Mouse (Mus musculus): ENCODE measurements around the gene Fat3. TPM values are rescaled to one million over a fixed set of nuclear protein-coding genes. Genes with fewer than 3 reads are reported as not detected.

Fat3 gene
- polyA plus RNA-seq, 1 experiment, result 10.5 TPM

DNA sequence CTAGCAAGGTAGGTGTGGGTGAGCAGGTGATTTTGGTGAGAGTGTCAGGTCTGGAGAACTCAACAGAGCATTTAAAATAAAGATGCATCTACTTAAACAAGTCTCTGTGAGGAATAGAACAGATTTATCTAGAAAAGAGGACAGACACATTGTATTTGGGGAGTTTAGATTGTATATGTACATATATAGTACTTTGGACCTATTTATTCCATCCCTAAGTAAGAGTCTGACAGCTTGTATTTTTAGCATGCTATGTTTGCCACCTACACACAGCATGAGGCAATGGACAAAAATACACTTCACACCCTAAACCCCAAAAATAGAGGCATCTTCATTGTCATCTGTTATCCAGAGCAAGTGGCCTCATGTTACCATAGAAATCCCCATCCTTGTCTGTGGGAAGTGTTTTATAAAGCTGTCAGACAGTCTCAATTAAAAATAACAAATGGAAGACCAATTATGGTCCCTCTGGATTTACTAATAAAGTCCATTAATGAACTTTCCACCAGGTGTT lies 218.7 kb downstream of the Fat3 start:
- H3K4me1 ChIP-seq (ENCODE audit: control insufficient read depth, insufficient read depth, low read length), result peaks cover 7% of the 10 kb centered on the region; the same call in 1 of the 2 replicates
- no peak overlapping the region for H3K27ac ChIP-seq (ENCODE audit: insufficient read depth, low read length)
- no peak for DNase-seq
- no peaks in the 10 kb centered on the region for H3K27me3 ChIP-seq (ENCODE audit: control insufficient read depth, insufficient read depth, low read length)
- no peak overlapping the region for H3K4me3 ChIP-seq (replicated peaks; ENCODE audit: insufficient read depth, low read depth, low read length)
- no peak for TF ChIP-seq POLR2A (IDR thresholded peaks at IDR 0.05; ENCODE audit: borderline replicate concordance, insufficient read depth, low read length)
- TF ChIP-seq CTCF (IDR thresholded peaks at IDR 0.05; ENCODE audit: borderline replicate concordance, insufficient read depth, low read depth, low read length), result no peak

DNA sequence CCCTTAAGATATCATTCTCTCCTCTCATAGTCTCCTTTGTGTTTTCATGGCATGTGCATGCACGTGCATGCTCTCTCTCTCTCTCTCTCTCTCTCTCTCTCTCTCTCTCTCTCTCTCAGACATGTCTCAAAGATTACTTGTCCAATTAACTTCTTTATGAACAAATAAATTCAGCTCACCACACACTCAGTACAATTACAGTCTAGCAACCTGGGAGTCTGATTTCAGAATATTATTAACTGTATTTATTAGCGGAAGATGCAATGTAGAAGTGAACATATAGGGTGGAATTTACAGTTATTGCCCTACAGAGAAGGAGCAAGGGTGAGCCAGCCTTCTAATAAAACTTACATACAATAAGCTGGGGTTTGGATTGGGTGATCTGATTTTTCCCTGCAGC lies 225.5 kb downstream of the Fat3 start:
- WGBS, result 89% methylated on average over 2 of the region's 2 CpGs

DNA sequence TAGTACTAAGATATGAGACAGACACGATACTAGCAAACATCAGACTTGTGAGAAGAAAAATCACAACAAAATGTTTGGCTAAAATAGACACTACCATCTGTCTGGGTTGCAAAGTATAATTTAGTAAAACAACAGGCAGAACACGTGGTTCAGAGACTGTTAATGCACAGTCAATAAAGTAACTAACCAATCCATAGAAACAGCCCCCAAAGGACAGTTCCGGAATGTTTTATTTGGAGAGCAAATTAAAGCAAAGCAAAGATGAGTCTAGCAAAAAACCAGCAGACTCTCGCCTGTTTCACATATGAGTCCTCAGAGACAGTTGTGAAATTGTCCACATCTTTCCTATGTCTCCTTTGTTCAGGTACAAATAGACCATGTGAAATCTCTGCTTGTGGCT lies 227.0 kb downstream of the Fat3 start:
- H3K4me1 ChIP-seq (ENCODE audit: control insufficient read depth, insufficient read depth, low read length), result peaks cover 3% of the 10 kb centered on the region; the same call in 1 of the 2 replicates
- TF ChIP-seq POLR2A (IDR thresholded peaks at IDR 0.05; ENCODE audit: borderline replicate concordance, insufficient read depth, low read length), result no peak
- TF ChIP-seq CTCF (IDR thresholded peaks at IDR 0.05; ENCODE audit: borderline replicate concordance, insufficient read depth, low read depth, low read length), result no peak
- H3K27ac ChIP-seq (ENCODE audit: insufficient read depth, low read length), result no peak overlapping the region
- no peak overlapping the region for H3K4me3 ChIP-seq (replicated peaks; ENCODE audit: insufficient read depth, low read depth, low read length)
- WGBS, result 89% methylated on average over 4 of the region's 4 CpGs
- no peak for DNase-seq
- H3K27me3 ChIP-seq (ENCODE audit: control insufficient read depth, insufficient read depth, low read length), result no peaks in the 10 kb centered on the region

More for the DNA sequence above, 225.5 kb downstream of the Fat3 start:
- DNase-seq, result no peak
- Histone ChIP-seq H3K27ac (ENCODE audit: insufficient read depth, low read length) (no peak overlapping the region), H3K27me3 (ENCODE audit: control insufficient read depth, insufficient read depth, low read length) (no peaks in the 10 kb centered on the region), H3K4me3 (replicated peaks; ENCODE audit: insufficient read depth, low read depth, low read length) (no peak overlapping the region), H3K4me1 (ENCODE audit: control insufficient read depth, insufficient read depth, low read length) (peaks cover 3% of the 10 kb centered on the region; the same call in 1 of the 2 replicates)
- TF ChIP-seq POLR2A (IDR thresholded peaks at IDR 0.05; ENCODE audit: borderline replicate concordance, insufficient read depth, low read length) (no peak), CTCF (IDR thresholded peaks at IDR 0.05; ENCODE audit: borderline replicate concordance, insufficient read depth, low read depth, low read length) (no peak)

DNA sequence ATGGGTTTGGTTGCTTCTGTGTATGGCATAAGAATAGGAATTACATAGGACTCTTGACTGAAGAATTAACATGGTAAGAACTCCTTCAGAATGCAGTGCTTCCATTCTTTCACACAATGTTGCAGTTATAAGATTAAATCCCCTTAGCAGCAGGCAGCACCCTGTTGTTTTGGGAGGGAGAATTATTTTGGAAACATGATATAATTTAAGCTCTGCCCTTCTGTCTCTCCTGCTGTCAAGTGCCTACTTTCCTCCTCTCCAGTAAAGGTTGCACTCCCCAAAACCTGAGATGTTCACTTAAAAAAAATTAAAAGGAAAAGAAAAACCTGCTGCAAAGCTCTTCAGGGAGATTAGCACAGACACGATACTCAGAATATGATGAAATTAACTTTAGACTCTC lies 228.3 kb downstream of the Fat3 start:
- H3K27me3 ChIP-seq (ENCODE audit: control insufficient read depth, insufficient read depth, low read length), result no peaks in the 10 kb centered on the region
- TF ChIP-seq CTCF (IDR thresholded peaks at IDR 0.05; ENCODE audit: borderline replicate concordance, insufficient read depth, low read depth, low read length) (no peak), POLR2A (IDR thresholded peaks at IDR 0.05; ENCODE audit: borderline replicate concordance, insufficient read depth, low read length) (no peak)
- peak in 1 of 2 experiments; percentile 4 for DNase-seq
- WGBS, result 80% methylated on average over 1 of the region's 1 CpGs
- H3K27ac ChIP-seq (ENCODE audit: insufficient read depth, low read length), result no peak overlapping the region
- peaks cover 3% of the 10 kb centered on the region; the same call in 1 of the 2 replicates for H3K4me1 ChIP-seq (ENCODE audit: control insufficient read depth, insufficient read depth, low read length)
- H3K4me3 ChIP-seq (replicated peaks; ENCODE audit: insufficient read depth, low read depth, low read length), result no peak overlapping the region

DNA sequence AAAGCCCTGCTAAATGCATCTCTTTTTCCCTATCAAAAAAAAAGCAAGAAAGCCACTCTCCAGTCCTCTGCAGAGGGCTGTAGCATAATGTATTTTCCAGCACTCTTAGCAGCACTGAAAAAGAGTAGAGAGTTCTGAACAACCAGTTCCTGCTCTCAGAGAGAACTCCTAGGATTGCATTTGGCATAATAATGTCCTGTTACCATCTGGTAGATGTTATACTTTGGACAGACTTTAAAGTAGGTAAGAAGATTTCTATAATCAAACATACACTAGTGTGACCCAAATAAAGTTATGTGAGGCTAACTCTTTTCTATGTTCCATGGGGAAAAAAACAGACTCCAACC lies 230.3 kb downstream of the Fat3 start:
- Histone ChIP-seq H3K4me3 (replicated peaks; ENCODE audit: insufficient read depth, low read depth, low read length) (no peak overlapping the region), H3K27ac (ENCODE audit: insufficient read depth, low read length) (no peak overlapping the region), H3K27me3 (ENCODE audit: control insufficient read depth, insufficient read depth, low read length) (no peaks in the 10 kb centered on the region), H3K4me1 (ENCODE audit: control insufficient read depth, insufficient read depth, low read length) (peaks cover 3% of the 10 kb centered on the region; the same call in 1 of the 2 replicates)
- TF ChIP-seq CTCF (IDR thresholded peaks at IDR 0.05; ENCODE audit: borderline replicate concordance, insufficient read depth, low read depth, low read length) (no peak), POLR2A (IDR thresholded peaks at IDR 0.05; ENCODE audit: borderline replicate concordance, insufficient read depth, low read length) (no peak)
- DNase-seq, result no peak

DNA sequence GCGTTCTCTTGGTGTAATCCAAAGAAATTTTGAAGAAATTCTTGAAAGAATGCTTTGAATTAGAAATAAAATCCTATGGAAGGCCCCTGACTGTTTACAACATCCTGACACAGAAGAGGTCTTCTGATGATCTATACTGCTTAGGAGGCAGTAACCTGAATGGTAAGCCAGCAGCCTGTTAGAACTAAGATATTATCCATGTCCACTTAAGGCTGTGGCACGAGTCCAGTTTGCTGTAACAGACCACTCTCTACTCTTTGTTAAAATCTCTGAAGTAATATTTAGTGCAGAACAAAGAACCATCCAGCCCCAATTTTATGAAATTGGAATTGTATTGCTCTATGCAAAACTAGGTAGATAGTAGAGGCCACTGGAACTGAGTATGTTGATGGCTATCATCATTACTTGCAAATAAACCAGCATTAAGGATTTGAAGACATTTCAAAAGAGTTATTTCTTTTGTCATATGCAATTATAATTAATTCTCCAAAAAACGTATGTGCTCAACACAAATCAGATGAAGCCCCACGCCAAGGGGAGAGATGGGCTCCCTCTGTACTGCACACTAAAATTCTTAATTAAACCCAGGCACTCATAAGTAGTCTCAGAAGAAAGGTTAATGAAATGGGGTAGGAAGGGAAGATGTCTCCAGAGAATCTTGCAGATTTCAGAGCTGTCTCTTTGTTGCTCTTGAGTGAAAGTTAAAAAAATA lies 230.9 kb downstream of the Fat3 start:
- TF ChIP-seq CTCF (IDR thresholded peaks at IDR 0.05; ENCODE audit: borderline replicate concordance, insufficient read depth, low read depth, low read length), result no peak
- TF ChIP-seq POLR2A (IDR thresholded peaks at IDR 0.05; ENCODE audit: borderline replicate concordance, insufficient read depth, low read length), result no peak
- Histone ChIP-seq H3K27ac (ENCODE audit: insufficient read depth, low read length) (no peak overlapping the region), H3K4me1 (ENCODE audit: control insufficient read depth, insufficient read depth, low read length) (peaks cover 3% of the 10 kb centered on the region; the same call in 1 of the 2 replicates), H3K4me3 (replicated peaks; ENCODE audit: insufficient read depth, low read depth, low read length) (no peak overlapping the region), H3K27me3 (ENCODE audit: control insufficient read depth, insufficient read depth, low read length) (no peaks in the 10 kb centered on the region)
- 92% methylated on average over 4 of the region's 4 CpGs for WGBS
- DNase-seq, result no peak

DNA sequence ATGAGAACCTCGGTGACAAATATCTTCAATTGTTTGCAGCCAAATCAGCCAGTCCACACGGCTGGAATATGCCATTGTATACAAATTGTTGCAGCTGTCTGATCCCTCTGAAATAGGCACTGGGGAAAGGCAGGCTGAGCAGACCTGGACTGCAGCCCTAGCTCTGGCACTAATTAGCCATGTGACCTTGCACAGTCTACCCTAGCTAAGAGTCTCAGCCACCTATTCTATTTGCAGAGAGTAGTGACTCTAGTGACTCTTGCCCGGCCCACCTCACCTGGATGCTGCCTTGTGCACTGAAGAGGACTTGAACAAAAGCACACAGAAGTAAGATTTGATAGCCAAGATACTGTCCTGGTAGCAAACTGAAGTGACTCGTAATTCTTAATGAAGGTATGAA lies 235.6 kb downstream of the Fat3 start:
- no peak overlapping the region for H3K27ac ChIP-seq (ENCODE audit: insufficient read depth, low read length)
- TF ChIP-seq CTCF (IDR thresholded peaks at IDR 0.05; ENCODE audit: borderline replicate concordance, insufficient read depth, low read depth, low read length) (no peak), POLR2A (IDR thresholded peaks at IDR 0.05; ENCODE audit: borderline replicate concordance, insufficient read depth, low read length) (no peak)
- H3K4me1 ChIP-seq (ENCODE audit: control insufficient read depth, insufficient read depth, low read length), result no peaks in the 10 kb centered on the region
- H3K4me3 ChIP-seq (replicated peaks; ENCODE audit: insufficient read depth, low read depth, low read length), result no peak overlapping the region
- WGBS, result 68% methylated on average over 4 of the region's 4 CpGs
- no peak for DNase-seq
- H3K27me3 ChIP-seq (ENCODE audit: control insufficient read depth, insufficient read depth, low read length), result no peaks in the 10 kb centered on the region

DNA sequence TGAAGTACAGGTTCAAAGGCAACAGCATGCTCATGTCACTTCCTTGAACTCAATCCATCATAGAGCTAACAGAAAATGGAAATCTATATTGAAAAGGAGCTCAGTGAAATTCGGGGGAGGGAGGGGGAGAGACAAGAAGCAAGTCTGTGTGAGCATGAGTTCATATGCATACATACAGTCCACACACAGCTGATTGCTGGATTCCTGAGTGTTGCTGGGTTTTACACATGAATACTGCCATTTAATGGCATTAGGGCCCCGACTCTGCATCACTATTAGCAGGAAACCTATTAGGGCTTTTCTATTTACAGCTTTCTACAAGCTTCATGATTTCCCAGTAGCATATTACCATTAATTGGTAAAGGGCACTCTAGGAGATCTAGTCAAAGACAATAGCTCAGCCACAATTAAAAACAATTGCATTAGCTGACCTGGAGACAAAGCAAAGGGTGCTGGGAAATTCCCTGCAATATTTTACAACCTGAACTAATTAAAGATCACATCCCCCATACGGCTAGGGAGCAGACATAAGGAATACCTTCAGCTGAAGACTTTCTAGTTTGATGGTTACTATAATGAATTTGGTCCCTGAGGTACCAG lies 243.7 kb downstream of the Fat3 start:
- 76% methylated on average over 3 of the region's 3 CpGs for WGBS

More for the DNA sequence above, 243.7 kb downstream of the Fat3 start:
- TF ChIP-seq POLR2A (IDR thresholded peaks at IDR 0.05; ENCODE audit: borderline replicate concordance, insufficient read depth, low read length), result no peak
- H3K27ac ChIP-seq (ENCODE audit: insufficient read depth, low read length), result no peak overlapping the region
- no peak overlapping the region for H3K4me3 ChIP-seq (replicated peaks; ENCODE audit: insufficient read depth, low read depth, low read length)
- no peak for DNase-seq
- H3K4me1 ChIP-seq (ENCODE audit: control insufficient read depth, insufficient read depth, low read length), result no peaks in the 10 kb centered on the region
- H3K27me3 ChIP-seq (ENCODE audit: control insufficient read depth, insufficient read depth, low read length), result no peaks in the 10 kb centered on the region

Measured in cerebellum, adult 2 months (tissue).